Mouse (Mus musculus) Muller cell, postnatal 12 days (primary cell): ENCODE results near the gene Ppp1r35.
"Not testable (repeated sequence)": the region's sequence is repeated elsewhere in the genome, so short reads cannot be mapped to it uniquely, and the experiment has no call there.

Experiments
- DNase-seq: peaks from one replicate; pipeline ENCODE4 v3.0.0-alpha.2; 2015; ENCODE audit errors: inconsistent ontology term

The Ppp1r35 gene

DNA sequence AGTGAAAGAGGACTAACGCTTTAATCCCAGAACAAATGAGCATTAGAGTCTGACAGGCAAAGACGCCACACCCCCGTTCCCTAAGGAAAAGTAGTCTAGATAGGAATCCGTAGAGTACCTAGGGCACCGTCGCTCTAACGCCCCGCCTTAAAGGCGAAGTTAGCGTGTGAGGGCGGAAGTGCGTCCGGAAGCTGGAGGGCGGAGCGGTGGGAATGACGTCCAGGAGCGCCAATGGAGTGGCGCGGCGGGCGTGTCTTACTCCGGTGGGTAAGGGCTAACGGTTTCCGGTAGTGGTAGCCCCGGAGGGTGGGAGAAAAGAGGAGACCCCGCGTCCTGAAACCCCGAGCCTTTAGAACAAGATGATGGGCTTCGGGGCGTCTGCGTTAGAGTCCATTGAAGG is at the start of gene Ppp1r35:
Gene Ppp1r35 (plus strand): TSS at position 215 of the 400 bp plus-strand sequence.
- DNase-seq, result peak; percentile 97

DNA sequence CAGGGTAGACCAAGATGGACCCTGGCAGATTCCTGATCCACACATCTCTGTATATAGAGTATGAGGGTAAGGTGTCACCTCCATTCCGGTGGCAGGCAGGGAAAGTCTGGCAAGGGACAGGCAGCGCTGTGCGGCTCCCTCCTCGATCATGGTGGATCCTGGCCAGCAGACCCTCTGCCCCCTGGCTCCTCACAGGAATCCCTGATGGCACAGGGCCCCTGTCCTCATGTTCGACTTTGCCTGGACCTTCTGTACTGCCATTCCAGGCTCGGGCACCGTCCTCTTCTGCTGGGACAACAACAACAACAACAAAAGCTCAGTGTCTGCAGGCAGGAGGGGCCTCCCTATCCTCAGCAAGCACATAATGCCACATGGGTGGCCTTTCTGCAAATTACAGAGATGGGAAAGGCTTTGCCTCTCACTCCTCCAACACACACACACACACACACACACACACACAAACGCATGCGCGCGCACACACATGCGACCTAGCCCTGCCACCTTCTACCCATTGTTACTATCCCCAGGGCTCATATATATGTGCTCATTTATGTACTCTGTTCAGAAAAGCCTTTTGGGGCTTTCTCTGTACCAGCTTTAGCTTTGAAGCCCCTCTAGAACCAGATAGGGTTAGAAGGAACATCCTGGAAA is 44.9 kb upstream of the Ppp1r35 start:
- DNase-seq, result no peak

DNA sequence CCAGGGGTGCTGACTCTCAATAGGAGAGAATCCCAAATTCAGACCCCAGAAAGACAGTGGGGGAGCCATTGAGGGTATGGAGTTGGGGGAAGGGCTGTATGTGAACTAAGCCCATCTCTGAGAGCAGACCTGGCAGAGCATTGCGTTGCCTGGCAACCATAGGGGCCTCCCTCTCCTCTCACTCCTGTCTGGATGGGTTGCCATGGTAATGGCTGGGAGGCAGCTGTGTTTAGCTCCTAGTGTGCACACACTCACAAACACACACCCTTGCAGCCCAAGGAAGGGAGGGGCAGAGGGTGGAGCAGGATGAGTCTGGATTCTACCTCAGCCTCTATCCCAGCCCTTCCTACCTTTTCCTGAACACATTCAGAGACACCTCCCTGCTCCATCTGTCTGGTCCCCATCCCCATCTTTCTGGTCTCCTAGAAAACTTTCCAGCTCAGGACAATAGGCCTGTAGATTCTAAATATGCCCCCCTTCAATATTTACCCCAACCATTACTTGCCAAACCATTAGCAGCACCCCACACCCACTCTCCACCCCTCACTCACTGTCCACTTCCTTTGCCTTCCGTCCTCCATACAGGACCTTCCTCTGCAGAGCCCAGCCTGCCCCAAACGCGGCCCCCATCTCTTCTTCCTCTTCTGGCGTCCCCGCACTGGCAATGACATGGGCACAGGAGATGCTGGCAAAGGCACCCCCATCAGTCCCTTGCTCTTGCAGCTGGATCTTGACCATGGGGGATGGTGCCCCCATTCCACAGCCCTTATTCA is 44.2 kb upstream of the Ppp1r35 start:
- no peak for DNase-seq

GRCm38 (mm10) chr5:137737400-137737940 is 41.2 kb upstream of the Ppp1r35 start:
- DNase-seq, result no peak

DNA sequence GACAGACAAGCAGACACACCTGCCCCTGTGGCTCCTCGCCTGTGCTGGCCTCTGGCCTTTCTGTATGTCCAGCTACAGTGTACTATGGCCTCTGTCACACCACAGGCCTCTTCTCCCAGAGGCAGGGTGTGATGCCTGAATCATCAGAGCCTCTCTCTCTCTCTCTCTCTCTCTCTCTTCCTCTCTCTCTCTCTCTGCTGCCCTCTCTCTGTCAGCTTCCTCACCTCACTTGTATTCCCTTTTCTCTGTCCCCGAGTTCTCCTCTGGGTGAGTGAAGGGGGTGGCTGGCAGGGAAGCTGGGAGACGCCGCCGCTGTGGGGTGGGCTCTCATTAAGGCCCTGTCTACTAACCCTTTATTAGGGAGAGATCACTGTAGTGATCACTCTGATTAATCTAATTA is 40.1 kb upstream of the Ppp1r35 start:
- peak; percentile 81 for DNase-seq

GRCm38 (mm10) chr5:137739471-137739870 is 39.2 kb upstream of the Ppp1r35 start:
- DNase-seq, result no peak

DNA sequence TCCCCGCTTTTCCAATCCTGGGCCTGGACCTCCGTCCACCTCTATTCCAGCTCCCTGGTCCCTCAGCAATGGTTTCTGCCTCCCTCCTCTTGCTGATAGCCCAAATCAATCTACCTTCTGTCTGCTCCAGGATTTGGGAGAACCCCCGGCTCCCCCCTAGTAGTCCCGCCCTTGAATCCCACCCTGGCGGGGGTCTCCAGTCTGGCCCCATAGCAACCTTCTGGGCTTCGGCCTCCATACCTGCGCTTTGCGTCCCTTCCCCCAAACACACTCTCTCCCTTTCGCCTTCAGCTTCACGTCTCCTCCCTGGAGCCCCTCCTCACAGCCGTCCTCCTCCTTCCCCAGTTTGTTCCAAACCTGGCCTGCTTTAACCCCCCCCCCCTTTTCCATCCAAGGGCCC is 38.1 kb upstream of the Ppp1r35 start:
- no peak for DNase-seq

DNA sequence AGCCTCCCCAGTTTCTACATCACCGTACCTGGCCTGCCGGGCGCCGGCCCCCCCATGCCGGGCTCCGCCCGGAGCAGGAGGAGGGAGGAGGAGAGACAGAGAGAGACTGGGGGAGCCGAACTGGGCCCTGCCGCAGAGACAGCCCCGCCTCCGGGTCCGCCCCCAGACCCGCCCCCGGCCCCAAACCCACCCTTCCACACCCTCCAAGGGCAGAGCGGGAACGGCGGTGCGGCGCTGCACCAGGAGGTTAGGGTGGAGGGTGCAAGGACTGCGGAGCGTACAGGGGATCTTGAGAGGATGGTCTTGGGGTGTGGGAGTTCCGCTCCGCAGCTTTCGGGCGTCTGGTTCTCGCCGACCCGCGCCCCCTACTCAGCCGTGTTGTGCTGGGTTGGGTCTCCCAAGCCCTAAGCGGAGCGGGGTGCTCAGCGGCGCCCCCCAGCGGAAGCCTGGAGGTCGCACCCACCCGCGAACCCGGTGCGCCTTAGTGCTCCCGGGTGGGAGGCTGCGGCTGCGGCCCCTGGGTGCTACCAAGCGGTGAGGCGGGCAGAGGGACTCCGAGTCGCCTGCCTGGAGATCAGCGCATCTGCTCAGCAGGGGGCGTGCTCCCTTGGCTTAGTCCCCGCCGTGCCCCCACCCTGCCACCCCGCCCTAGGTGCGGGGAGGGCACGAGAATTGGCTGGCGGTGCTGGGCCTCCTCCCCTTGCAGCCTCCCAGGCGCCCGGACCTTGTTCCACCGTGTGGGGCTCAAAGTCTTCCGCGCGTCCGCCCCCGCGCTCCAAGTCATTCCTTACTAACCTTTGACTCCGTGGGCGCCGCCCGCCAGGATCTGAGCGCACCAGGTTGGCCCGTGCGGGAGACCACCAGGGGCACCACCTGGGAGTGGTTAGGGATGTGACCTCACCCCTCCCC is 37.4 kb upstream of the Ppp1r35 start, which contains the start of gene Nyap1:
Gene Nyap1 (minus strand): TSS at position 585 of the 909 bp plus-strand sequence.
- peak; percentile 91 for DNase-seq

- DNase-seq, result no peak
Measured at GRCm38 (mm10) chr5:137742048-137742447, 36.6 kb upstream of the Ppp1r35 start.

GRCm38 (mm10) chr5:137742836-137743235 is 35.8 kb upstream of the Ppp1r35 start:
- no peak for DNase-seq

DNA sequence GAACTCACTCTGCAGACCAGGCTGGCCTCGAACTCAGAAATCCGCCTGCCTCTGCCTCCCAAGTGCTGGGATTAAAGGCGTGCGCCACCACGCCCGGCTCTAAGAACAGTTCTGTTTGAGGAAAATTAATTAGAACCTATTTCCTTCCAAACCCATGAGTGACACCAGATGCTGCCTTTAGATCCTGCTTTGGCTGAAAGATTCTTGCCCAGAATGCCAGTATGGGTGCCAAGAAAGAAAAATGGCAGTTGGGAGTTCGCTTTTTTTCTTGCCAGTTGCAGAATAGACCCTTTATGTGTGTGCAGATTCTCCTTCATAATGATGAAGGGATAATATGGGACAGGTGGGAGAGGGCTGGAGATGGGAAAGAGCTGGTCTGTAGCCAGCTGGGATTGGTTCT is 34.5 kb upstream of the Ppp1r35 start:
- DNase-seq, result no peak

- DNase-seq, result peak; percentile 97
Measured at GRCm38 (mm10) chr5:137745214-137746171, 33.2 kb upstream of the Ppp1r35 start, which contains the start of gene Tsc22d4. Gene Tsc22d4 (plus strand): TSS chr5:137745730.

GRCm38 (mm10) chr5:137746282-137746850 is 32.3 kb upstream of the Ppp1r35 start:
- DNase-seq, result peak; percentile 77

GRCm38 (mm10) chr5:137746851-137747325 is 31.8 kb upstream of the Ppp1r35 start:
- no peak for DNase-seq

DNA sequence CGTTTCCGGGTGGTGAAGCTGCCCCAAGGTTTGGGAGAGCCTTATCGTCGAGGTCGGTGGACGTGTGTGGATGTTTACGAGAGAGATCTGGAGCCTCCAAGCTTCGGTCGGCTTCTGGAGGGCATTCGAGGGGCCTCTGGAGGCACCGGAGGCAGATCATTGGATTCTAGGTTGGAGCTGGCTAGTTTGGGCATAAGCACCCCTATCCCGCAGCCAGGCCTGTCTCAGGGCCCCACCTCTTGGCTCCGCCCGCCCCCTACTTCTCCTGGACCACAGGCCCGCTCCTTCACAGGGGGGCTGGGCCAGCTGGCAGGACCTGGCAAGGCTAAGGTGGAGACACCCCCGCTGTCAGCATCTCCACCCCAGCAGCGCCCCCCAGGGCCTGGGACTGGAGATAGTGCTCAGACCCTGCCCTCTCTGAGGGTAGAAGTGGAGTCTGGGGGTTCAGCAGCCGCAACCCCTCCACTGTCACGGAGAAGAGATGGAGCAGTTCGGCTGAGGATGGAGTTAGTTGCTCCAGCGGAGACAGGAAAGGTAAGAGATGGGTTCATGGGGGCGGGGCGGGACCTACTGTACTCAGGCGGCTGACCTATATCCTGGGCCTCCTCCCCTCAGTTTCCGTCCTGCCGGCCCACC is 31.2 kb upstream of the Ppp1r35 start:
- DNase-seq, result peak; percentile 42

- DNase-seq, result no peak
Measured at GRCm38 (mm10) chr5:137748130-137748770, 30.4 kb upstream of the Ppp1r35 start.

GRCm38 (mm10) chr5:137749196-137749836 is 29.3 kb upstream of the Ppp1r35 start:
- no peak for DNase-seq

GRCm38 (mm10) chr5:137750212-137750611 is 28.4 kb upstream of the Ppp1r35 start:
- not testable (repeated sequence) for DNase-seq
